Mouse (Mus musculus) megakaryocyte, embryonic 14.5 days (primary cell): ENCODE results near the gene Fbxw4.

Experiments
- FLI1 ChIP-seq: IDR thresholded peaks from 2 replicates; pipeline ENCODE4 v1.6.1; 2012; ENCODE audit warnings: low read length, inconsistent platforms, mixed read lengths
- GATA1 ChIP-seq: IDR thresholded peaks from 3 replicates; pipeline ENCODE4 v1.6.1; 2012; ENCODE audit warnings: mixed read lengths, low read length, inconsistent platforms, borderline replicate concordance

DNA sequence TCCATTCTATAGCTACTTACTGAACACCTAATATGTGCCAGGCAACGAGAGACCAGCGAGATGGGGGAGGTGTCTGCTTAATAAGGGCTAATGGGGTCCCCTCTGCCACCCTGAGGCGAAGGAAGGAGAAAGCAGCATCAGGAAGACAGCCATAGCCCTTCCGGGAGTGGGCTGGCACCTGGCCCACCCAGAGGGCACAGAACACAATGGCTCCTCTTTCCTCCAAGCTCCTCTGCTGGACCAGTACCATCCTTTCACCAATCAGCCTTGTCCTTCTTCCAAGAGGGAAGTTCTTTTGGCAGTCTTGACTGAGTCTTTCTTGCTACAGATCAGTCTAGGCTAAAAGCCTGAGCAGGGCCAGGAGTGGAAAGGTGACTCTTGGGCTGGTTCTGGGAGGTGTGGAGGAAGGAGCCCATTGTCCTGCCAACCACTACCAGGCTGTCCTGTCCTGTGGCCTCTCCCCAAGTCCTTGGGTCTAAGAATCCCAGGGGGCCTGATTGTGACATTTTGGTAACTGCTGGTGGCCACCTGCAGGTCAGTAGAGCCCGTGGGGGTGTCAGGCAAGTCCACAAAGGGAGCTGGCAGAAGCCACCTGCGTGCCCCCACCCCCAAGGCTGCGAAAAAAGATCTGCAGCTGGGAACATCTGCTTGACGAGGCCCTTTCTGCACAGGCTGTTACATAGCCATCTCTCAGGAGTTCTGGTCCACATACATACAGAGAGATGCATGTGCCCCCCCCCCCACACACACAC is 119.3 kb downstream of the Fbxw4 start:
- TF ChIP-seq GATA1, result no peak
- TF ChIP-seq FLI1, result no peak
